ENCODE assay signal across 30 mouse cellular contexts in the genomic region with DNA sequence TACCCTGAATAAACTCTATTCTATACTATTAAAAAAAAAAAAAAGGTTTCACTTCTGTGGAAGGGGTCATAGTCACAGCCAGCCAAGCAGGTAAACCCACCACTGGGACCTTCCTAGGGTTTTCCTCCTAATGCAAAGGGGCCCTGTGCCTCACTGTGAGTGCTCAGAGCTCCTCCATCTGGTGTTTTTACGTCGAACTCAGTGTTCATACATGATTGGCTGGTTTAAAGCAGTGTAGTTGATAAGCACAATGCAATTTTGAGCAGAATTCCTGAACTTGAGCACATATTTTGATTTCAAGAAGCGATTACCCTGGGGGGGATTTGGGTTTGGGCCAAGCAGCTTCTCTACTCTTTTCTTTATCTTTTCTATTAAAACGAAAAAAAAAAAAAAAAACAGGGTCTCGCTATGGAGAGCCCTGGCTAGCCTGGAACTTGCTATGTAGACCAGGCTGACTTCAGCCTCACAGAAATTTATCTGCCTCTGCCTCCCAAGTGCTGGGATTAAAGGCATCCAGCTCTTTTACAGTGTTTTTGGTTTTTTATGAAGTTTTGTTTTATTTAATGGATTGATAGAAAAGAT. TPM values are rescaled to one million over a fixed set of nuclear protein-coding genes. Genes with fewer than 3 reads are reported as not detected.
"Had no signal": no experiment of that assay in that cellular context is flagged by ENCODE, and none has a peak within 500 bp of the region (broad histone marks: within the 10 kb centered on the region; RNA-seq: fewer than 3 reads in every experiment).

No protein-coding gene starts in this region.

- H3K27me3 ChIP-seq: embryonic facial prominence, embryonic 13.5 days; embryonic facial prominence, embryonic 15.5 days; forebrain, embryonic 15.5 days had no signal

- H3K36me3 ChIP-seq: embryonic facial prominence, embryonic 10.5 days; embryonic facial prominence, embryonic 12.5 days; embryonic facial prominence, embryonic 13.5 days; embryonic facial prominence, embryonic 15.5 days; forebrain, embryonic 10.5 days; forebrain, embryonic 12.5 days; forebrain, embryonic 15.5 days had no signal

- H3K27ac ChIP-seq: embryonic facial prominence, embryonic 12.5 days; embryonic facial prominence, embryonic 13.5 days; embryonic facial prominence, embryonic 15.5 days; forebrain, embryonic 12.5 days; forebrain, embryonic 13.5 days; forebrain, embryonic 15.5 days; gastrocnemius, adult 2 months; heart, adult 2 months had no signal

- H3K9me3 ChIP-seq: embryonic facial prominence, embryonic 10.5 days; embryonic facial prominence, embryonic 12.5 days; embryonic facial prominence, embryonic 13.5 days; embryonic facial prominence, embryonic 15.5 days; forebrain, embryonic 10.5 days; forebrain, embryonic 12.5 days; forebrain, embryonic 13.5 days; forebrain, embryonic 15.5 days had no signal

- H3K4me3 ChIP-seq: embryonic facial prominence, embryonic 10.5 days; embryonic facial prominence, embryonic 12.5 days; embryonic facial prominence, embryonic 13.5 days; embryonic facial prominence, embryonic 15.5 days; erythroblast, embryonic 14.5 days; forebrain, embryonic 10.5 days; forebrain, embryonic 12.5 days; forebrain, embryonic 13.5 days; forebrain, embryonic 15.5 days; gastrocnemius, adult 2 months; heart, adult 2 months had no signal

- DNase-seq: cerebellum, adult 8-10 months; cerebellum, adult 9-10 months; cerebellum, adult 9-11 months; cerebellum, postnatal 10 days; cerebellum, postnatal 14 days; cerebellum, postnatal 25 days; cerebellum, postnatal 36 days; forebrain, postnatal 0 days; gastrocnemius, adult 2 months; gastrocnemius, postnatal 10 days; gastrocnemius, postnatal 14 days; gastrocnemius, postnatal 25 days; gastrocnemius, postnatal 36 days; heart, adult 18-20 months; heart, adult 2 months had no signal

- H3K4me1 ChIP-seq: forebrain, embryonic 13.5 days; forebrain, embryonic 15.5 days had no signal

- H3K9ac ChIP-seq: embryonic facial prominence, embryonic 12.5 days; embryonic facial prominence, embryonic 13.5 days; embryonic facial prominence, embryonic 15.5 days; forebrain, embryonic 12.5 days; forebrain, embryonic 13.5 days; forebrain, embryonic 15.5 days; forebrain, postnatal 0 days had no signal

RNA-seq across cellular contexts. Expression of a gene that starts 8.4 kb away (rescaled TPM):
- polyA plus RNA-seq: erythroblast, embryonic 14.5 days had no signal

RNA-seq across cellular contexts. Expression of a gene that starts 21.1 kb away (rescaled TPM):
- total RNA-seq: forebrain, postnatal 0 days; gastrocnemius, adult 18-20 months; gastrocnemius, adult 2 months; gastrocnemius, adult 8-10 months; gastrocnemius, postnatal 10 days; gastrocnemius, postnatal 14 days; gastrocnemius, postnatal 25 days; gastrocnemius, postnatal 36 days; gastrocnemius, postnatal 4 days; granulocyte monocyte progenitor cell, adult 5-6 weeks; heart, adult 18-20 months; heart, adult 2 months; heart, adult 8-10 months had no signal
- polyA plus RNA-seq: forebrain, embryonic 13.5 days; forebrain, embryonic 16.5 days; forebrain, postnatal 0 days; heart, adult 2 months had no signal
